Mouse (Mus musculus): ENCODE results near the gene Nkx1-2.

Nkx1-2 gene

GRCm38 (mm10) chr7:132559138-132559766, 40.2 kb downstream of the Nkx1-2 start:
- no peaks in the 10 kb centered on the region for H3K27me3 ChIP-seq (ENCODE audit: control insufficient read depth, insufficient read depth, low read length, poor library complexity, severe bottlenecking)
- H3K36me3 ChIP-seq (ENCODE audit: control insufficient read depth, insufficient read depth, low read length, poor library complexity, severe bottlenecking): peaks cover 32% of the 10 kb centered on the region
- DNase-seq (ENCODE audit: low read depth, low spot score): no peak

- H3K27me3 ChIP-seq (ENCODE audit: control insufficient read depth, insufficient read depth, low read length, poor library complexity, severe bottlenecking): no peaks in the 10 kb centered on the region
- H3K36me3 ChIP-seq (ENCODE audit: control insufficient read depth, insufficient read depth, low read length, poor library complexity, severe bottlenecking): peaks cover 27% of the 10 kb centered on the region
- DNase-seq (ENCODE audit: low read depth, low spot score): no peak
Measured at GRCm38 (mm10) chr7:132558141-132558736, 41.2 kb downstream of the Nkx1-2 start.

- H3K36me3 ChIP-seq (ENCODE audit: control insufficient read depth, insufficient read depth, low read length, poor library complexity, severe bottlenecking): peaks cover 19% of the 10 kb centered on the region
- H3K27me3 ChIP-seq (ENCODE audit: control insufficient read depth, insufficient read depth, low read length, poor library complexity, severe bottlenecking): no peaks in the 10 kb centered on the region
- no peak for DNase-seq (ENCODE audit: low read depth, low spot score)
Measured at GRCm38 (mm10) chr7:132556575-132556974, 42.9 kb downstream of the Nkx1-2 start.

- Histone ChIP-seq H3K36me3 (ENCODE audit: control insufficient read depth, insufficient read depth, low read length, poor library complexity, severe bottlenecking) (peaks cover 14% of the 10 kb centered on the region), H3K27me3 (ENCODE audit: control insufficient read depth, insufficient read depth, low read length, poor library complexity, severe bottlenecking) (no peaks in the 10 kb centered on the region)
- no peak for DNase-seq (ENCODE audit: low read depth, low spot score)
Measured at GRCm38 (mm10) chr7:132555911-132556310, 43.5 kb downstream of the Nkx1-2 start.

- no peak for DNase-seq (ENCODE audit: low read depth, low spot score)
- H3K36me3 ChIP-seq (ENCODE audit: control insufficient read depth, insufficient read depth, low read length, poor library complexity, severe bottlenecking): peaks cover 10% of the 10 kb centered on the region; the same call in 1 of the 2 replicates
- H3K27me3 ChIP-seq (ENCODE audit: control insufficient read depth, insufficient read depth, low read length, poor library complexity, severe bottlenecking): no peaks in the 10 kb centered on the region
Measured at GRCm38 (mm10) chr7:132554091-132554490, 45.3 kb downstream of the Nkx1-2 start.

- H3K27me3 ChIP-seq (ENCODE audit: control insufficient read depth, insufficient read depth, low read length, poor library complexity, severe bottlenecking): no peaks in the 10 kb centered on the region
- no peaks in the 10 kb centered on the region for H3K36me3 ChIP-seq (ENCODE audit: control insufficient read depth, insufficient read depth, low read length, poor library complexity, severe bottlenecking)
- peak; percentile 95 for DNase-seq (ENCODE audit: low read depth, low spot score)
Measured at GRCm38 (mm10) chr7:132551351-132552126, 47.9 kb downstream of the Nkx1-2 start.

GRCm38 (mm10) chr7:132547126-132547525, 52.3 kb downstream of the Nkx1-2 start:
- Histone ChIP-seq H3K36me3 (ENCODE audit: control insufficient read depth, insufficient read depth, low read length, poor library complexity, severe bottlenecking) (no peaks in the 10 kb centered on the region), H3K27me3 (ENCODE audit: control insufficient read depth, insufficient read depth, low read length, poor library complexity, severe bottlenecking) (no peaks in the 10 kb centered on the region)
- DNase-seq (ENCODE audit: low read depth, low spot score): no peak
